Mouse (Mus musculus) hindbrain, embryonic 14.5 days (tissue): ENCODE results near the gene Itga6. TPM values are rescaled to one million over a fixed set of nuclear protein-coding genes. Genes with fewer than 3 reads are reported as not detected.

Experiments
- ATAC-seq: fragments of 200-750 bp; cut with Nextera tagmentation; 2 replicates; pipeline ENCODE4 v1.8.0; 2017; ENCODE audit warnings: moderate number of reproducible peaks, mild to moderate bottlenecking, moderate TSS enrichment, moderate library complexity; ENCODE audit not compliant: low FRiP score
- DNase-seq: peaks from one replicate; pipeline ENCODE4 v3.0.0-alpha.2; 2015; ENCODE audit warnings: low spot score
- H3K27ac ChIP-seq: fragments of 300-500 bp; sonication (generic); 2 replicates; pipeline ENCODE4 v1.5.1; 2014; ENCODE audit warnings: mild to moderate bottlenecking, moderate library complexity
- H3K27me3 ChIP-seq: fragments of 300-500 bp; sonication (generic); 2 replicates; pipeline ENCODE4 v1.6.1; 2014; ENCODE audit warnings: mild to moderate bottlenecking, low read length, mixed read lengths; ENCODE audit not compliant: control insufficient read depth, insufficient read depth
- H3K36me3 ChIP-seq: fragments of 300-500 bp; sonication (generic); replicated peaks from 2 replicates; pipeline ENCODE4 v1.6.1; 2014; ENCODE audit not compliant: control insufficient read depth, insufficient read depth
- H3K4me1 ChIP-seq: fragments of 300-500 bp; sonication (generic); replicated peaks from 2 replicates; pipeline ENCODE4 v1.6.1; 2014; ENCODE audit warnings: antibody characterized with exemption, low read length, mixed read lengths; ENCODE audit not compliant: control insufficient read depth, insufficient read depth
- H3K4me2 ChIP-seq: fragments of 300-500 bp; sonication (generic); replicated peaks from 2 replicates; pipeline ENCODE4 v1.6.1; 2014; ENCODE audit warnings: mild to moderate bottlenecking, moderate library complexity
- H3K4me3 ChIP-seq: fragments of 300-500 bp; sonication (generic); replicated peaks from 2 replicates; pipeline ENCODE4 v1.5.1; 2014; ENCODE audit warnings: mild to moderate bottlenecking, low read length
- H3K9ac ChIP-seq: fragments of 300-500 bp; sonication (generic); 2 replicates; pipeline ENCODE4 v1.6.1; 2014
- H3K9me3 ChIP-seq: fragments of 300-500 bp; sonication (generic); 2 replicates; pipeline ENCODE4 v1.6.1; 2016; ENCODE audit warnings: low read length; ENCODE audit not compliant: control insufficient read depth
- WGBS: fragments of 180-500 bp; shearing (Covaris S2); extraction: QIAGEN DNeasy Blood & Tissue Kit; methylation state at CpG from one replicate; pipeline ENCODE4 v1.1.7; 2014; 5-methylcytosine and 5-hydroxymethylcytosine counted together
- polyA plus RNA-seq: library from polyadenylated mRNA; unstranded; fragments of >200 nt; fragmentation: Nextera tagmentation; extraction: Ambion mirVana; gene quantifications from 2 replicates; pipeline ENCODE4 v1.2.1, GENCODE M21; 2014

The Itga6 gene
- polyA plus RNA-seq = 34.7 and 35.9 TPM in 2 replicates

DNA sequence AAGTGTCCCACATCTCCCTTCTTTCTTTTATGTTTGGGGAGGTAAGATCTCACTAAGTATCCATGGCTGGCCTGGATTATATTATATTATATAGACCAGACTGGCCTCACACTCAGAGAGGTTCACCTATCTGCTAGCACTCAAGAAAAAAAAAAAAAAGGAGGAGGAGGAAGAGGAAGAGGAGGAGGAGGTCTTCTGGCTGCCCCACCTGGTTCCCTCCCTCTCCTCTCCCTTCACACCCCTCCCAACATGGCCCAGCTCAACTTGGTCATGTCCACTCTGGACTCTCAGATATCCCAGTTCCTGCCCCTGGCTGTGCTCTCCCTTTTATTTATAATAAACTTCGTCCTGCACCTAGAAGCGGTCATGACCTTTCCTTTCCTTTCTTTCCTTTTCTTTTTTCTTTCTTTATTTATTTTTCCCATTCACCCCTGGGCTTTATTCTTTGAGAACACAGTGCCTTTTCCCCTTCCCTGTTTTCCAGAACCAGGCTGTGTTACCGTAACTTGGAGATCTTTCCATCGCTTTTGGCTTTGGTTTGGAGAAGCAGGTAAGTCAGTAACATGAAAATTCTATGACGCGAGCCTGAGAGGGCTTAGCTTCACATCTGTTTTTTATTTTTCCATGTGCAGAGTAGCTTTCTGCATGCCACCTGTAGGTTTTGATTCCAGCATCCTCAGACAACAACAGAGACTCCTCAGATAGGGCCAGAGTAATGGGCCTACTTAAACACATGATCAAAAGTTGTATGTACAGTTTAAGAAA, at the start of gene Itga6:
Gene Itga6, plus strand, starts transcription at position 7 of the 765 bp plus-strand sequence.
- H3K4me3 ChIP-seq = no peak within 1 kb of the TSS
- H3K4me1 ChIP-seq = peaks cover 24% of the 10 kb centered on the region
- H3K27me3 ChIP-seq = no peaks in the 10 kb centered on the region
- H3K9ac ChIP-seq = no peak within 1 kb of the TSS
- no peak within 1 kb of the TSS for H3K27ac ChIP-seq
- ATAC-seq = no peak
- H3K9me3 ChIP-seq = no peaks in the 10 kb centered on the region
- H3K4me2 ChIP-seq = no peak within 1 kb of the TSS
- no peaks in the 10 kb centered on the region for H3K36me3 ChIP-seq
- no peak for DNase-seq
- WGBS = 62% methylated on average over 6 of the region's 6 CpGs

- Histone ChIP-seq H3K4me3 (no peak overlapping the region), H3K36me3 (no peaks in the 10 kb centered on the region), H3K27me3 (no peaks in the 10 kb centered on the region), H3K4me1 (0 out of 2 replicates have a peak, but pooled peaks cover 7% of the 10 kb centered on the region), H3K27ac (no peak overlapping the region), H3K4me2 (no peak overlapping the region), H3K9me3 (no peaks in the 10 kb centered on the region), H3K9ac (no peak overlapping the region)
- no peak for ATAC-seq
- WGBS = 98% methylated on average over 1 of the region's 1 CpGs
- no peak for DNase-seq
Measured at GRCm38 (mm10) chr2:71696776-71697175, 48.6 kb upstream of the Itga6 start.

- Histone ChIP-seq H3K27me3 (no peaks in the 10 kb centered on the region), H3K36me3 (no peaks in the 10 kb centered on the region), H3K9ac (no peak overlapping the region), H3K4me3 (no peak overlapping the region), H3K27ac (no peak overlapping the region), H3K9me3 (no peaks in the 10 kb centered on the region), H3K4me2 (no peak overlapping the region), H3K4me1 (0 out of 2 replicates have a peak, but pooled peaks cover 7% of the 10 kb centered on the region)
- DNase-seq (no peak), ATAC-seq (no peak)
- 76% methylated on average over 8 of the region's 8 CpGs for WGBS
Measured at GRCm38 (mm10) chr2:71697408-71698336, 47.7 kb upstream of the Itga6 start.

DNA sequence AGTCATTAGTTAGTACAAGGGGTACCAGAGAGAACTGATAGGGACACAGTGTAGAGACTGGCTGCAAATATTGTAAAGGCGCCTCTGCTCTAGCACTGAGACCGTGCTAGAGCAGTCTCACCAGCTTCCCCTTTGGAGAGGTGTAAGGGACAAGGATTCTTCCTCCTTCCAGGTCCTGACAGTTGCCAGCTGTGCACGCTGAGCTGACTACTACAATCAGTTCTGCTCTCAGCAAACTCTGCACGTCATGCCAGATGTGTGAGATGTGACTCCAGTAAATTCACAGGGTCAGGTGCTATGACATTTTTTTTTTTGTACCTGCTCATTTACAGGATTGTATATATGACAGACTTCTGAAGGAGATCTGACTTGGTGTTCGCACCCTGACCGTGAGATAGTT, 47.0 kb upstream of the Itga6 start:
- 76% methylated on average over 6 of the region's 6 CpGs for WGBS
- Histone ChIP-seq H3K4me2 (no peak overlapping the region), H3K36me3 (no peaks in the 10 kb centered on the region), H3K9me3 (no peaks in the 10 kb centered on the region), H3K27me3 (no peaks in the 10 kb centered on the region), H3K9ac (no peak overlapping the region), H3K4me1 (0 out of 2 replicates have a peak, but pooled peaks cover 7% of the 10 kb centered on the region), H3K27ac (no peak overlapping the region), H3K4me3 (no peak overlapping the region)
- no peak for DNase-seq
- ATAC-seq = no peak

DNA sequence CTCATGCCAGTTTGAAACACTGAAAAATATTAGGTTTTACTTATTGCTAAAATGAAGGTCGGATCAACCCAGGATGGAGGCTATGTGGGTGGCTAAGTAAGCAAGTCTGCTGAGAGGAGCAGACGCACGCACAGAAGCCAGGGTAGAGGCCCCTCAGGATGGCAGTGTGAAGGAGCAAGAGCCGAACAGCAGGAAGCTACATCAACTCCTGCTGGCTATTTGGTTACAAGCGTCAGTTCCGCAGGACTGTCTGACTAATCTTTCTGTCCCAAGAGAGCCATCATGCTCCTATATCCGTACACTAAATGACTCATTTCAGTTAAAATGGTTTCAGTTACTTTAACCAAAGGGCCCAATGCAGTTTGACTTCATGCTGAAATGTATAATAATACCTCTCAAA, 46.5 kb upstream of the Itga6 start:
- 40% methylated on average over 7 of the region's 7 CpGs for WGBS
- no peak overlapping the region for H3K9ac ChIP-seq
- no peaks in the 10 kb centered on the region for H3K9me3 ChIP-seq
- H3K4me3 ChIP-seq = no peak overlapping the region
- H3K36me3 ChIP-seq = no peaks in the 10 kb centered on the region
- no peak for DNase-seq
- ATAC-seq = no peak
- no peak overlapping the region for H3K4me2 ChIP-seq
- no peak overlapping the region for H3K27ac ChIP-seq
- no peaks in the 10 kb centered on the region for H3K27me3 ChIP-seq
- H3K4me1 ChIP-seq = 0 out of 2 replicates have a peak, but pooled peaks cover 7% of the 10 kb centered on the region

DNA sequence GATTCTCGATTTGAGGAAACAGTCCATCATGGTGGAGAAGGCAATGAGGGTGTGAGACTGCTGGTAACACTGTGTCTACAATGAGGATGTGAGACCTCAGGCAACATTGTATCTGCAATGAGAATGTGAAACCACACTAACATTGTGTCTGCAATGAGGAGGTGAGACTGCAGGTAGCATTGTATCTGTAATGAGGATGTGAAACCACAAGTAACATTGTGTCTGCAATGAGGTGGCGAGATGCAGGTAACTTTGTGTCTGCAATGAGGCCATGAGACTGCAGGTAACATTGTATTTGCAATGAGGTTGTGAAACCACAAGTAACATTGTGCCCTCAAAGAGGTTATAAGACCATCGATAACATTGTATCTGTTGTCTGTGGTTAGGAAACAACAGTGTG, 44.1 kb upstream of the Itga6 start:
- Histone ChIP-seq H3K4me2 (no peak overlapping the region), H3K27me3 (no peaks in the 10 kb centered on the region)
- WGBS = 96% methylated on average over 3 of the region's 3 CpGs

GRCm38 (mm10) chr2:71704309-71704708, 41.1 kb upstream of the Itga6 start:
- no peak overlapping the region for H3K4me2 ChIP-seq
- H3K4me1 ChIP-seq = 0 out of 2 replicates have a peak, but pooled peaks cover 2% of the 10 kb centered on the region
- no peaks in the 10 kb centered on the region for H3K36me3 ChIP-seq
- DNase-seq (no peak), ATAC-seq (no peak)
- H3K27ac ChIP-seq = no peak overlapping the region
- no peaks in the 10 kb centered on the region for H3K9me3 ChIP-seq
- H3K4me3 ChIP-seq = no peak overlapping the region
- WGBS = 62% methylated on average over 5 of the region's 5 CpGs
- H3K27me3 ChIP-seq = no peaks in the 10 kb centered on the region
- no peak overlapping the region for H3K9ac ChIP-seq

More for the DNA sequence above, 44.1 kb upstream of the Itga6 start:
- H3K4me1 ChIP-seq = 0 out of 2 replicates have a peak, but pooled peaks cover 7% of the 10 kb centered on the region
- H3K36me3 ChIP-seq = no peaks in the 10 kb centered on the region
- no peak for DNase-seq
- H3K9me3 ChIP-seq = no peaks in the 10 kb centered on the region
- H3K4me3 ChIP-seq = no peak overlapping the region
- no peak overlapping the region for H3K27ac ChIP-seq
- H3K9ac ChIP-seq = no peak overlapping the region
- no peak for ATAC-seq

DNA sequence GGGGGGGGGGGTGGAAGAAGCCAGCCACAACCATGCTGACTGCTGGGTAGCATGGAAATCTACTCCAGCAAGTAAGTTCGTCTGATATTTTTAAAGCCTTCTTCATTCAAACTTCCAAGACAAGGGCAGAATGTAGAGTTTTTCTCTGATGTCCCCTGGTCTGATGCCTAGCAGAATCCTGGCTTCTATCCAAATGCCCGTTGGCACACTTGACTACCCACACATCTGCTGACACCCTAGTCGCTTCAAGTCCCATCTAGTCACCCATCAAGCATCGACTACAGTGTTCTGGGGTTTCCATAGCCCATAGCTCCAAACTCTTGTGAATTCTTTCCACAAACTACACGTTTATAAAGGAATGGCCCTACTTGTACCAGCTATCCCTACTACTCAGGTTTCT, 36.5 kb upstream of the Itga6 start:
- Histone ChIP-seq H3K9me3 (no peaks in the 10 kb centered on the region), H3K36me3 (no peaks in the 10 kb centered on the region), H3K4me2 (no peak overlapping the region), H3K27ac (no peak overlapping the region), H3K4me1 (0 out of 2 replicates have a peak, but pooled peaks cover 4% of the 10 kb centered on the region), H3K27me3 (no peaks in the 10 kb centered on the region), H3K9ac (no peak overlapping the region), H3K4me3 (no peak overlapping the region)
- WGBS = 65% methylated on average over 5 of the region's 5 CpGs
- ATAC-seq = no peak
- peak; percentile 40 for DNase-seq

DNA sequence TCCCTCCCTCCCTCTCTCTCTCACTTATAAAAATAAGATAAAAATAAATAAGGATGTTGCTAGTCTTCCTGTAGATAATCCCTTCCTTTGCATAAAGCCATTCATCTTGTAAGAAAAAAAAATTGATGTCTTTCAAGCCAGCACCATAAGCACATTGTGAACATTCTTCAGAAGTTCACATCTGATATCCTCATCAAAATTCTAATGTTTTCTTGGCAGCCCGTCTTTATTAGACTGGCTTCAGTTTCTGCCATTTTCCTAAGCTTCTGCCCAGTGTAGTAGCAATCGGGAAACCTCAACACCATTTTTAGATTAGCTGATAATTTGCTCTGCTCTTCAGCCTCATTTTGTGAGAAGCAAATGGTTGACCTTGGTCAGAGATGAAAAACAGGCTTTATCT, 33.8 kb upstream of the Itga6 start:
- Histone ChIP-seq H3K9me3 (no peaks in the 10 kb centered on the region), H3K27ac (no peak overlapping the region), H3K9ac (no peak overlapping the region), H3K4me2 (no peak overlapping the region), H3K27me3 (no peaks in the 10 kb centered on the region), H3K4me1 (0 out of 2 replicates have a peak, but pooled peaks cover 4% of the 10 kb centered on the region), H3K36me3 (no peaks in the 10 kb centered on the region), H3K4me3 (no peak overlapping the region)
- DNase-seq (no peak), ATAC-seq (no peak)
- 85% methylated on average over 2 of the region's 2 CpGs for whole genome bisulfite sequencing
